Mouse (Mus musculus) central nervous system, embryonic 11.5 days (tissue): ENCODE measurements around the gene Zranb3. TPM values are rescaled to one million over a fixed set of nuclear protein-coding genes. Genes with fewer than 3 reads are reported as not detected.

Experiments
- polyA plus RNA-seq: library from polyadenylated mRNA; depleted of rRNA; stranded (reverse); fragments of >200 nt; gene quantifications from 2 replicates; pipeline ENCODE4 v1.2.3, GENCODE M21; 2012; rRNA removed

Gene Zranb3
- polyA plus RNA-seq: 18.6 and 19.9 TPM in 2 replicates

GRCm38 (mm10) chr1:128102641-128103461 is at the start of gene Zranb3, which contains the start of gene R3hdm1:
Gene Zranb3 (minus strand): TSS chr1:128103047.
Gene R3hdm1 (plus strand): TSS chr1:128103301.

Other genes with a start within 250 kb of the Zranb3 start
- gene Map3k19, start 248.0 kb downstream of the Zranb3 start, polyA plus RNA-seq: 0.06 and 0.10 TPM in 2 replicates
- 16.6 and 17.4 TPM in 2 replicates for gene Rab3gap1, start 234.3 kb downstream of the Zranb3 start, polyA plus RNA-seq
- gene R3hdm1, start 254 bp upstream of the Zranb3 start, polyA plus RNA-seq: 54.0 and 74.4 TPM in 2 replicates
- 43.7 and 46.6 TPM in 2 replicates for gene Ubxn4, start 140.9 kb upstream of the Zranb3 start, polyA plus RNA-seq
- gene Lct, start 225.3 kb upstream of the Zranb3 start, polyA plus RNA-seq: 0.36 and 0.61 TPM in 2 replicates